Mouse (Mus musculus) left cerebral cortex, postnatal 14 days (tissue): ENCODE results near the gene Cacna1s. TPM values are rescaled to one million over a fixed set of nuclear protein-coding genes. Genes with fewer than 3 reads are reported as not detected.

Experiments
- DNase-seq, 2 experiments: peaks; one replicate each; pipeline ENCODE4 v3.0.0; 2021 to 2022; ENCODE audit warnings: low spot score in 2 of 2, mixed read lengths in 1 of 2
- intact Hi-C: fragments of 180-260 bp; cut with DNase I; formaldehyde crosslinking; loops from one replicate; pipeline ENCODE4 v1.15.1; 2025
- total RNA-seq, 2 experiments: library from RNA; stranded (reverse); gene quantifications; 2 replicates each; pipeline ENCODE4 v1.2.3; 2021

The Cacna1s gene
- total RNA-seq, 2 experiments from 2014 or later = 1.0 to 1.1 TPM

DNA sequence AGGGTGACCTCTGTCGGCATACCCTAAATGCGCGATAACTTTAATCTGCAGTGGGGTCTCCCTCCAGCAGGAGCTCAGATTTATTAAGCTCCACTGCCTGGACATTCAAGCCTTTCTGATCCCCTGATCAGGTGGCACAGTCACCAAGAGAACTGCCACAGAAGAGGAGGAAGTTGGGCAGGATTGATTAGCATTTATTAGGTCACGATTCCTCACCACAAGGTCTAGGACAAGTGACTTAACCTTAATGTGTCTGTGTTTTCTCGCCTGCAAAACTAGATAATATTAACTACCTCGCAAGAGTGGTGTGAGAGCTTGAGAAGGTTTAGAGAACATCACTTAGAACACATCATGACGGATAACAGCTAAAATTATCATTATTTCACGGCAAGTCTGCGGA is 4.7 kb upstream of the Cacna1s start:
- intact Hi-C loops = loop anchor here (2.0 to 5.0 kb wide), 3 partner anchors 25 to 474 kb away; no protein-coding TSS in a partner anchor
- DNase-seq = no peak

DNA sequence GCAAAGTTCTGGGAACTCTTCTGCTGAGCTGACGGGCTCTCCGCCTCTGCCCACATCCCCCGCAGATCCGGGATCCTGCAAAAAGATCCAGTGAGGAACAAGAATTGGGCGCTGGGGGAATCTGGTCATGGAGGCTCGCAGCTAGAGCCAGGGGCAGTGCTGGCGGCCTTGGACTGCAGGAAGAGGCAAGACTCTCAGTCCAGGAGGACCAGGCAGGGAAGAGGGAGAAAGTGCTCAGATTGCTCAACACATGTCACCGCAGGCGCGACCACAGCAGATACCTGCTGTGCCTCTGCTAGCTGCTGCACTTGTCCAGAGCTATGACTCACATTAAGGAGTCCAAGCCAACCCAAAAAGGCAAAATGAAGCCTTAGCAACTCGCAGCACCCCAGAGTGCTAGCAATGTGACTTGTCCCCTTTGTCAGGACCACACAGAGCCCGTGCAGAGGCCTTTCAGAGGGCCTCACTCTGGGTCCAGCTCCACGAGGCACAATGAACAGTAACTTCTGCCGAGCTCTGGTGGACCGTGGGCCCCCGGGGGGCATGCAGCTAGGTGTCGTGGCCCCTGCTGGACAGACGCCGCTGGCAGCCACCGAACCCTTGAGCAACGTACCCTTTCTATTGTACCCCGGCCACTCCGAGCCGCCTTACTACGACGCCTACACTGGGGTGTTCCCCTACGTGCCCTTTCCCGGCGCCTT is 2.1 kb upstream of the Cacna1s start, which contains the start of gene Ascl5:
TSS of gene Ascl5 (plus strand) at position 493 of the 701 bp plus-strand sequence.
- no peak for DNase-seq
- intact Hi-C loops = loop anchor here (5.0 kb wide), 1 partner anchor 412 kb away; no protein-coding TSS in a partner anchor

DNA sequence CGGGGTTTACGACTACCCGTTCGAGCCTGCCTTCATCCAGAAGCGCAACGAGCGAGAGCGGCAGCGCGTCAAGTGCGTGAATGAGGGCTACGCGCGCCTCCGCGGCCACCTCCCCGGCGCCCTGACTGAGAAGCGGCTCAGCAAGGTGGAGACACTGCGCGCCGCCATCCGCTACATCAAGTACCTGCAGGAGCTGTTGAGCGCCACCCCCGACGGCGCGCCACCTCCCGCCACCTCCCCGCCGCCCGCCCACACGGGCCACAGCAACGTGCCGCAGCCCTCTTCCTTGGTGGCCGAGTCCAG is 1.6 kb upstream of the Cacna1s start:
- intact Hi-C loops = loop anchor here (5.0 kb wide), 1 partner anchor 411 kb away; no protein-coding TSS in a partner anchor
- DNase-seq = peak; percentile 40 to 60

DNA sequence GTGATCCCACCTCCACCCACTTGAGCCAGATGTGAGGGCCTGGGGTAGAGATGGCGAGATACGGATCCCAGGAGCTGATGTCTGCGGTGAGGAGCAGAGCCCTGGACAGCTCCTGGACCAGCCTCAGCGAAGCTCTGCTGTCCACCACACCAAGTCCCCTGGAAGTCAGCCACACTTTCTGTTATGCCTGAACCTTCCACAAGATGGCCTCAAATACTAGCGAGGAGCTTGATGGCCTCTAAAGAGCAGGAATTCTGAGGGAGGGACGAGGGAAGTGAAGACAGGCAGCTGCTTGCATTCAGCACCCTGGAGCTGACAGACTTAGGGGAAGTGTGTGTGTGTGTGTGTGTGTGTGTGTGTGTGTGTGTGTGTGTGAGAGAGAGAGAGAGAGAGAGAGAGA is 1.1 kb upstream of the Cacna1s start:
- DNase-seq = peak; percentile 88 to 93
- intact Hi-C loops = loop anchor here (5.0 kb wide), 1 partner anchor 411 kb away; no protein-coding TSS in a partner anchor

DNA sequence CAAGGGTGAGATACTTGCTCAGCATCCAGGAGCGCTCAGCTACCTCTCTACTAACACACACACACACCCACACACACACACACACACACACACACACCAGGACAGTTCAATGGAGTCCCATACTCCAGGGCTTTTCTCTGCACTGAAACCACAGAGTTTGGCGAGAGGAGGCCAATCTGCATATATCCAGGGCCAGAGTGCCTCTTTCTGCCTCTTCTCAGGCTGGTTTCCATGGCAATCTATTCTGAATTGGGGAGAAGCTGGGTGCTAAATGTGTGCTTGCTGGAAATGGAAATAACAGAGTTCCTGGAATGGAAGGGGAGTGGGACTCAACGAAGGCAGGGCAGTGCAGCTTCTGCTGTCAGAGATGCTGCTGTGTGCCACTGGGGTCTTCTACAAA is 3.2 kb downstream of the Cacna1s start:
- DNase-seq = peak; percentile 71 to 82
- intact Hi-C loops = loop anchor here (5.0 kb wide), 1 partner anchor 77 kb away; the partner anchor contains the start of gene Kif21b

DNA sequence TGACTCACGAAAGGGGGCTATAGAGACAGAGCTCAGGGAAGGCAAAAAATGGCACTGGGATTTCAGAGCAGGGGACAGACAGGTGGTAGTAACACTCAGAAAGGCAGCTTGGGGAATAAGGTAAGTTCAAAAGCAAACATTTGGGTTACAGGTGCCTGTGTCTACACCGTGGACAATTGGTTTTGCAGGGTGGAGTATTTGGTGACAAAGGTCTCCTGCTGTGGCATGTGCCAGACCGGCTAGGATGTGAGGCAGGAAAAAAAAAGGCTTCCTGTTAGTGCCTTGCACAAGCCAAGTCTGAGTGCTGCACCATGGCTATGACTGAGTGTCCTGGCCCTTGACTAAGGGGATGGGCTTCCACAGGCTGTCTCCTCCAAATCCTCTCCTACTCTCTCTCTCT is 6.0 kb downstream of the Cacna1s start:
- no peak for DNase-seq
- intact Hi-C loops = loop anchor here (5.0 kb wide), 1 partner anchor 74 kb away; the partner anchor contains the start of gene Kif21b

DNA sequence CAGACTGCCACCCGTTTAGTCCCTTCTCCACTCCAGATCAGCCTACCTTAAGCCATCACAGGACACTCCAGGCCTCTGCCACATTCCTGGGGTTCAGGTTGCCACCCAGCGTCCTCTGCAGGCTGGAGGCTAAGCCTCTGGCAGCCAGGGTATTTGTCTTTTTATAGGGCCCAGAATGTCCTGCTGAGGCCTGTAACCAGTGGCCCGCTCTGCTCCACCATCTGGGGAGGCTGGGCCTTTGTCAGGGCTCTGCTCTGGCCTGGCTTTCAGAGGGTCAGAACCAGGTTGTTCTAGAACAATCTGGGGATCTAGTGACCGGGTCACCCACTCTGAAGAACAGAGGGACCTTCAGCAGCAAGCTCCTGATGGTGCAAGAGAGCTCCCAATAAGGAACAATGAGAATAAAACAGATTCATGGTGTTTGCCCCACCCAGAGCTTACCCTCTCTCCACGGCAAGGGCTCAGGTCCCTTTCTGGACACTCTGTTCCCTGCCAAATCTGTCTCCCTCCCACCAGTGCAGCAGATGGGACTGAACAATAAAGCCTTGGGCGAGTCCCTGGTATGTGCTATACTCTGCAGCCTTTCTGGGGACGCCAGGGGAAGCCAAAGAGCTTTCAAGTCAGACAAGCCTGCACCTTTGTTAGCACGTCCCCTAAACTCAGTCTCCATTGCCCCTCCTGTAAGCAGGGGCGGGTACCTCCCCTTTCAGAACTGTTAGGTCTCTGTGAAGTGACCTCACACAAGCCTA is 8.7 kb downstream of the Cacna1s start:
- intact Hi-C loops = no loop called here
- DNase-seq = peak; percentile 89 to 92

DNA sequence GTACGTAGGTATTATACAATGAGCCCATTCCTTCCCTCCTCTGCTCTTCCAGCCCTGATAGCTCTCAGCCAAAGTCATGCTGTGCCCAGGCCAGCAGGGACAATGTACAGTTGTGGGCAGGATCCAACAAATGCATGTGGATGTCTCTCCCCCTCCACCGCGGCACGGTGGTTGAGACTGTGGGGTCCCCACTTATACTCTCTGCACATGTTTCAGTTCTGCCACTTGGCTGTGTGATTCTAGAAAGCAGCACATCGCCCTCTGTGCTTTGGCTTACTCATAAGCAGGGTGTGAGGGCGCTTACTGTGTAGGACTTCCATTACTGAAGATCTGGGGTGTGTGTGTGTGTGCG is 9.2 kb downstream of the Cacna1s start:
- intact Hi-C loops = no loop called here
- peak in 1 of 2 experiments; percentile 44 for DNase-seq

DNA sequence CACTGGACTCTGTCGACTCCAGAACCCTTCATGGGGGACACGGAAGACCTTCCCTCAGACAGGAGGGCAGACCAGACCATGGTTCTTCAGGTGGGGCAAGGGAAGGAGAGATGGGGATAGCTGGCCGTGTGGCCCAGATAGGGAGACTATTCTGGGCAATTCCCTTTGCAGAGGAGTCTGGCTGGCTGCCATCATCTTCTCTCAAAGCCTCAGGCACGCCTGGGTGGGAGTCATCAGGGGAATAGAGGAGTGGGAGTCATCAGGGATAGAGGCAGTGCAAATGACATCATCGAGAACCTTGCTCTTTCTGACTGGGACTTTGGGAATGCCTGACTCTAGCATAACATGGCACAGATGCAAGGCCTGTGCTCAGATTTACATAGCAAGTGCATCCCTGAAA is 11.4 kb downstream of the Cacna1s start:
- intact Hi-C loops = no loop called here
- DNase-seq = peak; percentile 38 to 48

DNA sequence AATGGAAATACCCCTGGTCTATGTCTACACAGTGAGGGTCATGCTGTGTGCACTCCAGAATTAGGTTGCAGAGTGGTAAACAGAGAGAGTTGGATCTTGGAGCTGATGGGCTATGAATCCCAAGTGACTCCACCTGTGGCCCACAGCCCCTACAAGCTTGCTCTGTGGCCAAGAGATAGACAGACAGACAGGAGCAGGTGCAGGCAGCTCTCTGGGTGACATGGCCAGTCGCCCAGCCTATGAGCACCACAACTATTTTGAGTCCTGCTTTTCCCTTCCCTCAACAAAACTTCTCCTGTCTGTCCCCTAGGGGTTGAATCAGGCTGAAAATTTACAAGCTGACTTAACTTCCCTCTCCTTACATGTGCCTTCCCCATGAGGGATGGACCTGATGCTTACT is 14.1 kb downstream of the Cacna1s start:
- intact Hi-C loops = no loop called here
- DNase-seq = no peak

DNA sequence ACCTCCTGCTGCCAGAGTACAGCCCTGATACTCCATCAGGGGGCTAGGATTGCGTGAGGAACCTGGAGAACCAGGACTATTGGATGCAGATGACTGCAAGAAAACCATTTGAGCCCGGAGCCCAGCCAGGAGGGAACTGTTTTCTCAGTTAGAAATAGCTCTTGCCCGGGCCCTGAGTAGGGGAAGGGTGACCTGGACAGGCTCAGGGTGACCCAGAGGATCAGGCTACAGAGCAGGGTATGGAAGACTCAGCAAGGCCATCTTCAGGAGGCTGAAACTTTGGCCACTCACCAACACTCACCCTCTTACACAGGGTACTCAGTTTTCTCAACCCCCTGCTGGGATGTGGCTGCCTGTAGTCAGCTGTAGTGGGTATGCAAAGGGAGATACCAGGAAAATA is 15.0 kb downstream of the Cacna1s start:
- DNase-seq = no peak
- intact Hi-C loops = no loop called here

DNA sequence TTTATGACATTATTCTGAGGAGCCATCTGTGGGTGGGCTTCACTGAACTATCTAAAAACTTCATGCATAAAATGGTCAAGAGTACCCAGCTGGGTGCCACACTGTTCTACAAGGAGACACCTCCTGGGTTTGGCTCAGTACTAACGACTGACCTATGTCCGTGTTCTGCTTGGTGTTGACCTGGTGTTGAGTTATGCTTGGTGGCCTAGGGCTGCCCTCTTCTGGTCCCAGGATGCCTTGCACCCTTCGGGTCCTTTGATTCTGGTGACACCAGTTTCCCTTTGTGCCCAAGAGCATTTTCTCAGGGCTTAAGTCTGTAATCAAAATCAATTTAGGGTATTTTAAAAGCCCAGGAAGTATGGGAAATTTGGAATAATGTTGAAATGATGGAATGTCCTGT is 23.5 kb downstream of the Cacna1s start:
- intact Hi-C loops = no loop called here
- peak; percentile 42 to 51 for DNase-seq

DNA sequence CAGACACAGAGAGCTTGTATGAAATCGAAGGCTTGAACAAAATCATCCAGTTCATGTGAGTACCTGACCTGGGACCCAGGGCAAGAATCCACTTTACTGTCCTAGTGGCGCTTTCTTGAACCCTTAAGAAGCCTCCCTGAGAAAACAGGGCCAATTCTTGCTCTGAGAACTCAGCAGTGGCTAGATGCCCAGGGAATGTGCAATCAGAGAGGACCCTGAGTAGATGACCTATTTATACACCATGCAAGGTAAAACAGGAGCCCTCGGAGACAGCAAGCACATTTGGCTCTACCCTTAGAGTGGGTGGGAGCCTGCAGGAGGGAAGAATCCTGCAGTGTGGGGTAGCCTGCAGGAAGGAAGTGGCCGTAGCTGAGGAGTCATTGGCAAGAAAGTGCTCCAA is 25.1 kb downstream of the Cacna1s start:
- intact Hi-C loops = no loop called here
- no peak for DNase-seq

DNA sequence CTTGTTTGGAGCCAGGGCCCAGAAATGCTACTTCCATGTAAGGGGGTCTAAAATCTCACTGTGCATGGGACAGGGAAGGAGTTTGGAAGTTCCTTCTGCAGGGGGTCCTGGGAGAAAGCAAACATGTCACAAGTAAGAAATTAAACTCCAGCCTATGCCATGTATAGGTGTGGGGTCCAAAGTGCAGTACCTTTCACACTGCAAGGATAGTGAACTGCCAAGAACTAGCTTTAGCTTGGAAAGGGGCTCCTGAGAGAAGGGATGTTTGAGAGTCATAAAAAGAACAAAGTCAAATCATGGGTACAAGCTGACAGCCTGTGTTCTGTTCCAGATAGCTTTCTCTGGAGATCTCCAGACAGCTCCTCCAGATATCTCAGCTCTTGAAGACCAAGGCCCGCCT is 28.6 kb downstream of the Cacna1s start:
- intact Hi-C loops = no loop called here

DNA sequence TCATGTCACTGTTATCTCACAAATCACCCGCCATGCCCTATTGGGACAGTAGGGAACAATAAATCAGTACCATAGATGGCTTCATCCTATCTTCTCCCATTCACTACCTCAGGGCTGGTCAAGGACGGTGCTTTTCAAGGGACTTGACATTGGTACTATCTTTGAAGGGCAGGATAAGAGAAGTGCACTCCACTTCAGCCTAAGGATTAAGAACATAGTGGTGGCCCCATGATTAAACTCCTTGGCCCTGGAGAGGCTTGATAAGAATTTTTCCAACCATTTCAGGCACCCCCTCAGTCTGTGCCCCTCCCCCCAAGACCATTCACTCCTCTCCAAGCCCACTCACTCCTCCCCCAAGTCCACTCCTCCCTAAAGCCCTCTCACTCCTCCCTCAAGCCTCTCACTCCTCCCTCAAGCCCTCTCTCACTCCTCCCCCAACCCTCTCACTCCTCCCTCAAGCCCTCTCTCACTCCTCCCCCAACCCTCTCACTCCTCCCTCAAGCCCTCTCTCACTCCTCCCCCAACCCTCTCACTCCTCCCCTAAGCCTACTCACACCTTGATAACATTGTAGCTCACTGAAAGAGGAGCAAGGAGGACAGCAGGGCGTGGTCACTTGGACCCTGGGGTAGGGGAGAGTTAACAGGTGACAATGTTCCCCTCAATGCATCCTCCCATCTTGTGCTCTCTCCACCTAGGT is 33.6 kb downstream of the Cacna1s start:
- DNase-seq = no peak
- intact Hi-C loops = no loop called here

More for the DNA sequence above, 28.6 kb downstream of the Cacna1s start:
- no peak for DNase-seq

DNA sequence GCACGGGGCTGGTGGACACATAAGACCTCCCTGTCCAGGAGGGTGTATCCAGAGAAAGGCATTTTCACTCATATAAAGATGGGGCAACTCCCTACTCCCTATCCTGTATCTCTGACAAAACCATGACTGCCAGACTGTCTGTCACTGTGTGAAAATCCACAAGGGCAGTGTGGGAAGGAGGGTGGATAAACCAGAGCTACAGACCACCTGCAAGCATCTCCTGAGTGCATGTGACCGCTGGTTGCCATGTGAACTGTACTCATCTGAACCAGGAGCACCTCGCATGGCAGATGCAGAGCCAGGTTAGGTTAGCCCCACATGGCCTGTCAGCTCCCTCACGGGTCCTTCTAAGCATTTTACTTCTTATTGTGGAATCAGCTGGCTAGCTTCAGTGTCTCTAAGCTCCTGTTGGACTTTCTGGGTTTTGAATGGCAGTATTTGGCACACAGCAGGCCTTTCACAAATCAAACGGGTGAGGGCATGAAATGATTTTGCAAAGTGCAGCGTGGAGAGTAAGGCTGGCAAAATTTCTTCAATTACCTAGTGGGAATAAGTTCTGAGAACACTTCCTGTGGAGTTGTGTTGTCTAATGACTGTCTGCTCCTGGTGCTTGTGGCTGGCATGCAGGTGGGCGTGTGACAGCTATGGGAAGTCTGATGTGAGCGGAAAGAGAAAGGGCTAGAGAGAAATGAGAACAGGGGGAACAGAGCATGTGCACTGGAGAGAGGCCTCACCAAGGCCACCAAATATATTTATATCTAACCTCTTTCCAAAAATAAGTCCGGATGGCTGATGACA is 37.0 kb downstream of the Cacna1s start:
- intact Hi-C loops = no loop called here
- DNase-seq = no peak

DNA sequence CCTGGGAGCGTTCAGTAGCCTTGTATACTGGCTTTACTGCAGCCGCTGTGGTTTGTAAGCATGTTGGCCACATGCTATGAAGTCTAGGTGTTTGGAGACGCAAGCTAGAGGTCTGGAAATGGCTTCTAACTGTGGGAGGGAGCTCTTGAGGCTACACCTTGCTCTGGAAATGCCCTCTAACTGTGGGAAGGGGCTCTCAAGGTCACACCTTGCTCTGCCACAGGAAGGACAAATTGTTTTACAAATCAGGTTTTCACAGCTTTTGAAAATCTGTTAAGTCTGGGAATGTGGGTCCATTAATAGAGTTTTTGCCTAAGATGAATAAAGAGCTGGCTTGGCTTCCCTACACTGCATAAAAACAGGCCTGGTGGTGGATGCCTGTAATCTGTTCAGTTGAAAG is 41.2 kb downstream of the Cacna1s start:
- intact Hi-C loops = no loop called here
- DNase-seq = no peak

DNA sequence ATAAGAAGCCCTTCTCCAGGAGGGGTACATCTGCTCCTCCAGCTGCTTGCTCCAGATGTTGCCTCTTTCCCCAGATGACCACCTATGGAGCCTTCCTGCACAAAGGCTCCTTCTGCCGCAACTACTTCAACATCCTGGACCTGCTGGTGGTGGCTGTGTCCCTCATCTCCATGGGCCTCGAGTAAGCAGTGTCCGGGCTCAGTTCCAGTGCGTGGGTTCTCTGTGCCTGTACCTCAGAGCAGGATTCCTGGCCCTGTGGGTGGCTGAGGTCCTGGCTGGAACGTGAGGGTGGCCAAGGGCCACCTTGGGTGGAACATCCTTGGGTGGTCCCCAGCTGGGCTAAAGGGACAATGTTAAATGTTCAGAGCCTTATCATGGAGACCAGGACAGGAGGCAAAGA is 42.3 kb downstream of the Cacna1s start:
- intact Hi-C loops = no loop called here
- DNase-seq = no peak

DNA sequence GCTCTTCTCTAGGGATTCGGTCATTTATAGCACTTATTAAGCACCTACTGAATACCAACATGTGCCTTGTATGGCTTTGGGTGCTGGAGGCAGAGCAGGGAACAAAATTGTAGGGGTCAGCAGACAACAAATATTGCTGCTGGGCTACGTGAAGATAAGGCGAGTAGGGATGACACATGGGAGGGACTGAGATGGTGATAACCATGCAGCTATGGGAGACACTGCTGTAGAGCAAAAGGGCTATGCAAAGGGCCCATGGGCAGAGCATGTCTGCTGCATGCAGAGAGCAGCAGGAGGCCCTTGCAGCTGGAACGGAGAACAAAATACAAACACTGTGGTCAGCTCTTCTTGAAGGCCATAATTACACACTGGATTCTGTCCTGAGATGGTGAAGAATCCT is 49.5 kb downstream of the Cacna1s start:
- DNase-seq = no peak
- intact Hi-C loops = no loop called here

DNA sequence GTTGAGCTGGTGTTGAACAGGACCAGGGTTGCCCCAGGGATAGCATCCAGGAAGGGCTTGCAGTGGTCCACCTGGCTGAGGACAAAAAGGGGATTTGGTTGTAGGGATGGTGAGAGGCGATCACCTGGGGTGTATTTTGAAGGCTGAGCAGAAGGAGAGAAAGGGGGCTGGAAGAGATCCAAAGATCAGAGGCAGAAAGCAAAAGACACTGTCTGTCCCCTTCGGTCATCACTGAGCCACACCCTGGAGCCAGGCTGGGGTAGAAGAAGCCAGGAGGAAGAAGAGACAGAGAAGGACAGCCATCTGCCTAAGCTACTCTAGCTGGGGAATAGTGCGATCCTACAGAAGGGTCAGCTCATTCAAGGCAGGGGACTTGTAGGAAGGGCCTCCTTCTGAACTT is 50.0 kb downstream of the Cacna1s start:
- DNase-seq = no peak
- intact Hi-C loops = no loop called here
